Mouse (Mus musculus) heart, postnatal 36 days (tissue): ENCODE measurements around the gene Nectin2. TPM values are rescaled to one million over a fixed set of nuclear protein-coding genes. Genes with fewer than 3 reads are reported as not detected.

Source experiments
- DNase-seq, 2 experiments: peaks; one replicate each; pipeline ENCODE4 v3.0.0; 2021 to 2022
- intact Hi-C: fragments of 180-260 bp; cut with DNase I; formaldehyde crosslinking; loops from one replicate; pipeline ENCODE4 v1.15.1; 2025
- total RNA-seq, 2 experiments: library from RNA; stranded (reverse); gene quantifications; 2 replicates each; pipeline ENCODE4 v1.2.3; 2021

Nectin2 gene
- total RNA-seq, 2 experiments from 2014 or later, result 33.2 to 41.7 TPM

DNA sequence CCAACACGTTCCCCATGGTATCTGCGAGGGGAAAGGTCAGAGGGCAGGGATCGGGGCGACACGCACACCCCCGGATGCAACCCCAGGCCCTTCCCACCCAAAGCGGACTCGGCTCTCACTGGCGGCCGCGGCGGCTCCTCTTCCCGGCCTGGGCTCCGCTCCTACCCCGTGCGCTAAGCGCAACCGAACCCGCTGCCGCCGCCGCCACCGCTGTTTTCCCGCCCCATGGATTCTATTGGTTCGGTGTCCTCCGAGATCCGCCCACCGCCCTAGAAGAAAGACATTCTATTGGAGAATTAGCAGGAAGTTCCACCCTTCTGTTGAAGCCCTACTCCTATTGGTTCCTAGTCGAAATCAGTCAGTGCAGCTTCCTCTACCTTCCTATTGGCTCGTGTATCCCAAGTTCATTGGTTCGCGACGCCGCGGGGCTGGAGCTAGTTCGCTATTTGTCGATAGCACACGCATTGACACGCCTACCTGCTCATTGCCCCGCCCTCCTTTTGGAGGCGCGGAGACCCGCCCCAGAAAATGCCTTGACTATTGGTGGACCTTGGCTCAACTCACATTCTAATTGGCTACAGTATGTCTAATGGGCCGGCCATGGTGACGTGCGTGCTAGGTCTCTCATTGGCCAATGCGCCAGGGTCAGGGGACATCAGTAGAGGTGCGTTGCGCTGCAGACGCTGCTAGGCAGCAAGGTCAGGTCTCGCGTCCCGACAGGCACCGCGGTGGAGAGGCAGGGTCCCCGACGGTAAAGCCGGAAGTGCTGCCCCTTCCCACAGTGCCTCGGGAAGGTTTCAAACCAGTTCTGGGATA lies 34.8 kb downstream of the Nectin2 start, which contains the start of gene Tomm40:
Gene Tomm40 (minus strand): TSS at position 200 of the 816 bp plus-strand sequence.
- intact Hi-C loops, result loop anchor here (1.0 kb wide), 1 partner anchor 34 kb away; no protein-coding TSS in a partner anchor
- DNase-seq, result peak; percentile 94 to 95

DNA sequence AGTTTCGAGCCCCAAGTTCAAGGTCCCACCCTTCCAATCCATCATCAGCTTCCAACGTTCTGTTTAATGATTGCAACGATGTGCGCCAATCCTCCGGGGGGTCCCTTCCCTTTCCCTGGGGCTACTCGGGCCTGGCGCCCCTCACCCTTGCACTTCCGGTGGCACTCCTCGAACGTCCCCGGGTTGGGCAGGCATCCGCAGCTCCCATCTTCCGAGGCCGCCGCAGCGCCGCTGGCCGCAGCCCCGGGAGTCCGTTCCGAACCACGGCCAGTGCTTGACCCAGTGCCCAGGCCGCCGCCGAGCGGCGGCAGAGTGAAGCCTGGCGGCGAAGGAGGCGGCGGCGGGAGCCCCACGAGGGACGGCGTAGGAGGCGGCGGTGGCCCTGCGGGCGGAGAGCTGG lies 35.4 kb downstream of the Nectin2 start:
- intact Hi-C loops, result no loop called here
- DNase-seq, result no peak

DNA sequence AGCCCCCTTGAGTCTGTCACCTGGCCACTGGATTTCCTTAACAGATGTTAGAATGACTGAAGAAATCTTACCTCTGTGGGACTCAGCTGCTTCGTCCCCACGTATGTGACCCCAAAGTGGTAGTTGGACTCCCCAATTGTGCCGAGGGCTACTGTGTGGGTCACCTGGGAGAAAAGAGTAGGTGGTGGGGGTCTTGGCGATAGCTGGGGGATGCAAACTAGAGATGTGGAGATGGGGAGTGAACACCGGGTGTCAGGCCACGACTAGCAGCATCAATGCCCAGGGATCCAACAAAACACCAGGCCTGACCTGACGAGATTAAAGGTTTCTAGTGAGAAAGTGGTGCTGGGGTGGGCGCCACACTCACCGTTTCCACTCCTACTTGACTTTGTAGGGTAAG lies 36.7 kb downstream of the Nectin2 start:
- intact Hi-C loops, result loop anchor here (2.0 kb wide), 1 partner anchor 45 kb away; no protein-coding TSS in a partner anchor
- no peak for DNase-seq

GRCm38 (mm10) chr7:19713196-19713595 lies 37.1 kb downstream of the Nectin2 start:
- intact Hi-C loops, result loop anchor here (2.0 kb wide), 1 partner anchor 44 kb away; no protein-coding TSS in a partner anchor

DNA sequence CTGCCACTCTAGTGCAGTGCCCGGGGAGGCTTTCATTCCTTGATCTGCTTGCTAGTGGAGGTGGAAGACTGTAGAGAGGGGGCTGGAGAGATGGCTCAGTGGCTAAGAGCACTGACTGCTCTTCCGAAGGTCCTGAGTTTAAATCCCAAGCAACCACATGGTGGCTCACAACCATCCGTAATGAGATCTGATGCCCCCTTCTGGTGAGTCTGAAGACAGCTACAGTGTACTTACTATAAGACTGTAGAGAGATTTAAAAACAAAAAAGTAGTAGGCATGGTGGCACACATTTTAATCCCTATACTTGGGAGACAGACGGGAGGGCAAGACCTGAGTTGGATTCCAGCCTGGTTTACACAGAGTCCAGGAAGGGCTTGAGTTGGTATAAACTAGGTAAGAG lies 37.9 kb downstream of the Nectin2 start:
- no peak for DNase-seq
- intact Hi-C loops, result loop anchor here (2.0 kb wide), 1 partner anchor 44 kb away; no protein-coding TSS in a partner anchor

More at GRCm38 (mm10) chr7:19713196-19713595, 37.1 kb downstream of the Nectin2 start:
- DNase-seq, result no peak

DNA sequence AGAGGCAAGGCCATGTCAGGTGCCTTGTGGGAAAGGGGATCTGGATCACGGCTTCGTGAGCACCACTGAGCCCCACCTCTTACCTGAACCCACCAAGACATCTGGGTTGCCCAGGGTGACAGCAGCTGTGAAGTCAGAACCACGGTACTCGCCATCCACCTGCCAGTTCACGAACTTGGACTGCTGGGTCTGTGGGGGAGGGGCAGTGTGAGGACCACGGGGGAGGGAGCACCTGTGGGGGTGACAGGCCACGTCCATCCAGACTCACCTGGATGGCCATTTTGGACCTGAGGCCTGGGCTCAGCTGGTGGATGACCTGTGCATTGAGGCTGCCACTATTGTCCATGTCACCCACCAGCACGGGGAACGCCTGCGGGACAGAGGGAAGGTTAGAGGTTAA lies 39.6 kb downstream of the Nectin2 start:
- DNase-seq, result no peak
- intact Hi-C loops, result no loop called here

DNA sequence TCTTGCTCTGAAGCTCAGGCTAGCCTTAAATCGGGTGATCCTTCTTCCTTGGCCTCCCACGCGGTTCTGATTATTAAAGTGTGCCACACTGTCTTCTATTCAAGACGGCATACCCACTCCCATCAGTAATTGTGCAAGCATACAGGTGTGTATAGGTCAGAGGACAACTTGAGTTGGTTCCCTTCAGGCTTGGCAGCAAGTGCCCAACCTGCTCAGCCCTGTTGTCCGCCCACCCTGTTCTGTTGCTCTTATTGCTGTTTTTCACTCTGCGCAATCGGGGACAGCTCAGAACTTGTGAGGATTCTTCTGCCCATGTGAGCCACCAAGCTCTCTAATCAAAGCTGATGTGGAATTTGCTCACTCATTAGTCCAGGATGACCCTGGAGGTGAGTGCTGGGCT lies 45.0 kb downstream of the Nectin2 start:
- intact Hi-C loops, result loop anchor here (10.0 kb wide), 1 partner anchor 300 kb away; the partner anchor contains the start of genes Ckm and Klc3
- DNase-seq, result no peak

GRCm38 (mm10) chr7:19704475-19704874 lies 45.8 kb downstream of the Nectin2 start:
- DNase-seq, result no peak
- intact Hi-C loops, result loop anchor here (5.0 to 10.0 kb wide), 2 partner anchors 38 to 300 kb away; partner anchors contain the start of genes Ckm and Klc3

- DNase-seq, result no peak
- intact Hi-C loops, result loop anchor here (5.0 to 10.0 kb wide), 2 partner anchors 39 to 298 kb away; partner anchors contain the start of genes Ckm and Klc3
These were observed 47.3 kb downstream of the Nectin2 start for GRCm38 (mm10) chr7:19702859-19703555.

DNA sequence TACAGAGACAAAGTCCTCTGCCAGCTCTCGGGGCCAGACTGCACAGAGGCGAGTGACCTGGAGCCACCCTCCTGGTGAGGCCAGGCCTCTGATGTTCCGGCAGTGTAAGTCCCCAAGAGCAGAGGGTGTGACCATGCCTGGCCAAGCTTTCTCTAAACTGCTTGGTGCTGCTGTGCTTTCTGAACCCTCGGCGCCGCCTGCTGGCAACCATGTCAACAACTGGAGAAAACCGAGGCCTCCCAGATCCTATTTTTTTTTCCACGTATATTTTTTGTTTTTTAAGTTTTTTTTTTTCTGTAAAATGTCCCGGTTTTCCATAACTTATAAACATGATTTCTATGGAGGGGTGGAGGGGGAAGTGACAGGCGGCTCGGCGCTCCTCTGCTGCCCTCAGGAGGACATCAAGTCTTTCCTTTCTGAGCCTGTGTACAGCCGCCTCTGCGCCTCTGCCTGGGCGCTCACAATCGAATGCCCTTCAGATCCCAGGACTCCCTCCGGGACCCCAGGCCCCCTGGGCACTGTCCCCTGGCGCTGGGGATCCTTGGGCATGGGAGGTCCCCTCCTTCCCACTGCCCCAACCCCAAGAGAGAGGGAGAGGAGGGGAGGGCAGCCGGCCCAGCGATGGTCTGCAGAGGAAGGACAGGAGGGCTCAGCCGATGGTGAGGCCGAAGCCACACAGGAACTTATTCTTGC lies 49.1 kb downstream of the Nectin2 start:
- intact Hi-C loops, result loop anchor here (1.0 to 10.0 kb wide), 3 partner anchors 32 to 296 kb away; partner anchors contain the start of genes Ckm and Klc3
- peak; percentile 78 to 83 for DNase-seq

DNA sequence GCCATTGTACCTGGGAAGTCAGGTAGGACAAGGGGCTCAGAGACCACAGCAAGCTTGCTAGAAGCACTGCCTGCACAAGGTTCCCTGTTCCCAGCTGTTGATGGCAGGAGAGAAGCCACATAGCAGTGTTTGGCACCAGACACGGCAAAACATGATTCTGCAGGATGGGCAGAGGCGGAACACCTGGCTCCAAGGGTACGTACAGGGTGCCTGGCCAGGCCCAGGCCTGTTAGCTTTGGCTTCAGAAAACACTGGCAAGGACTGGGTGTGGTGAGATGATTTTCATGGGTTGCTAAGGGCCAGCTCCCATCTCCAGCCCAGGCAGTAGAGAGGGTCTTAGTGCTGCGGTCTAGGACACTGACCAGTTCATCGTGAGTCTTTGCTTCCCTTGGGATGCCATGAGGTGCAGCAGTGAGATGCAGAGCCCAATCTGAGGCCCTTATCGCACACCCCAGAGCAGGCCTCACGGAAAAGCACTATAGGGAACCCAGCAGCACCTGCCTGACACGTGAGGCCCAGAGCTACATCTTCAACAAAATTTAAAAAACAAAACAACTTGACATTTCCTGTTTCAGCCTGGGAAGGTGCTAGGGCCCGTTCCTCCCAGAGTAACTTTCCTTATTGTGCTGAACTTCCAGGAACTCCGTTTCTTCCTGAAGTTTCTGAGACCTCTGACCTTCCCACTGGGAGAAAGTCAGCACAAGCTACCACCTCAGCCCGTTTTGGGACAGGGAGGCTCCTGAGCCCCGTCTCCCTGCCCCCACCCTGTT lies 49.8 kb downstream of the Nectin2 start:
- DNase-seq, result no peak
- intact Hi-C loops, result loop anchor here (1.0 to 10.0 kb wide), 3 partner anchors 31 to 296 kb away; partner anchors contain the start of genes Ckm and Klc3

DNA sequence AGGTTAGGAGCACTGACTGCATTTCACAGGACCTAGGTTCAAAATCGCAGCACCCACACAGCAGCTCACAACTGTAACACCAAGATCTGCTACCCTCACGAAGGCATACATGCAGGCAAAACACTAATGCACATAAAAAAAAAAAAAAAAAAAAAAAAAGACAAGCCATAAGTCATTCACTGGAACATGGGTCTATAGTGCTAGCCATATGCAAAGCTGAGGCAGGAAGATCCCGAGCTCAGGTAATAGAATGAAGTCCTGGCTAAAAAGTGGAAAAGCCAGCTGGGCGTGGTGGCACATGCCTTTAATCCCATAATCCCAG lies 50.5 kb downstream of the Nectin2 start:
- DNase-seq, result no peak
- intact Hi-C loops, result loop anchor here (2.0 to 10.0 kb wide), 3 partner anchors 43 to 295 kb away; partner anchors contain the start of genes Ckm and Klc3

DNA sequence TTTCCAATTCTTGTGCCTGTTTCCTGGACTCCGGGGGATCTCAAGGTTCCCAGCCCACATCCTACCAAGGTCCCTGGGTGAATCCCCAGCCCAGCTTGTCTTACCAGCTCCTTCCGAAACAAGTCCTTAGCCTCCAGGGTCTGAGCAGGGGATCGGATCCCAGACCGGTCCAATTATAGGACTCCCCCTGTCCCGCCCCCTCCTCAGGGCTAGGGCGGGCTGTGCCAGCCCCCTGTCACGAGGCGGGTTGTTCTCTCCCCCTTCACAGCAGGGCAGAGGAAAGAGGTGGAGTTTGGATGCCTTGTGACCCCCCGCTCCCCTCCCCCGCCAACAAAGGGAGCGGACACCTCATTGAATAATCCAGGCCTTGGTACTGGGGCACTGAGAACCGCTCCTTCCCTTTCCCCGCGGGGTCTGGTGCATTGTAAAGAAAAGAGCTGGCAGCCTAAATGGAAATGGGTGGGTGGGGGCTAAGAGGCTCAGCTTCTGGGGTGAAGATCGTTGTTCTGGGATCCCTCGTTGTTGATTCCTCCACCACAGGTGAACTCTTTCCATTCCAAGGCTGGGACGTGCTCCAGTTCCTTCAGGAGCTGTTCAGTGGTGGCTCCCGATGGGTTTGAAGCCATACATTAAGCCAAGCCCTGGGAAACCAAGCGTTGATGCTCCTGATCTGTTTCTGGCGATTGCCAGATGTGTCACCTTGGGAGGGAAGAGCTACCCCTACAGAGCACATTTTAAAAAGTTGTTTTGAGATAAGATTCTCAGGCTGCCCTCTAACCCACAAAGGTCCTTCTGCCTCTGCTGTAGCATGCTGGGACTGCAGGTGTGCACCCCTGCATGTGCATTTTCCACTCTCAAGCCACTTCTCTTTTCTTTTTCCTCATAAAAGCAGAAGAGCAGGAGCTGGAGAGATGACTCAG lies 51.1 kb downstream of the Nectin2 start, which contains the start of gene Apoe:
Gene Apoe (minus strand): TSS at position 282 of the 920 bp plus-strand sequence.
- peak; percentile 63 to 70 for DNase-seq
- intact Hi-C loops, result loop anchor here (2.0 kb wide), 1 partner anchor 74 kb away; no protein-coding TSS in a partner anchor

- DNase-seq, result peak in 1 of 2 experiments; percentile 43
- intact Hi-C loops, result loop anchor here (2.0 kb wide), 1 partner anchor 73 kb away; no protein-coding TSS in a partner anchor
These were observed 52.1 kb downstream of the Nectin2 start for GRCm38 (mm10) chr7:19697949-19698906.

GRCm38 (mm10) chr7:19696336-19696873 lies 53.9 kb downstream of the Nectin2 start:
- intact Hi-C loops, result no loop called here
- DNase-seq, result no peak

GRCm38 (mm10) chr7:19695881-19696280 lies 54.4 kb downstream of the Nectin2 start:
- intact Hi-C loops, result no loop called here
- DNase-seq, result no peak

- no peak for DNase-seq
- intact Hi-C loops, result no loop called here
These were observed 55.1 kb downstream of the Nectin2 start for GRCm38 (mm10) chr7:19695213-19695594.
